Mouse (Mus musculus) adrenal gland (tissue): Measurements from ENCODE around the gene Bspry.

Experiments used
- intact Hi-C: fragments of 180-260 bp; cut with DNase I; formaldehyde crosslinking; loops from one replicate; pipeline ENCODE4 v1.15.1; 2025

Bspry gene

DNA sequence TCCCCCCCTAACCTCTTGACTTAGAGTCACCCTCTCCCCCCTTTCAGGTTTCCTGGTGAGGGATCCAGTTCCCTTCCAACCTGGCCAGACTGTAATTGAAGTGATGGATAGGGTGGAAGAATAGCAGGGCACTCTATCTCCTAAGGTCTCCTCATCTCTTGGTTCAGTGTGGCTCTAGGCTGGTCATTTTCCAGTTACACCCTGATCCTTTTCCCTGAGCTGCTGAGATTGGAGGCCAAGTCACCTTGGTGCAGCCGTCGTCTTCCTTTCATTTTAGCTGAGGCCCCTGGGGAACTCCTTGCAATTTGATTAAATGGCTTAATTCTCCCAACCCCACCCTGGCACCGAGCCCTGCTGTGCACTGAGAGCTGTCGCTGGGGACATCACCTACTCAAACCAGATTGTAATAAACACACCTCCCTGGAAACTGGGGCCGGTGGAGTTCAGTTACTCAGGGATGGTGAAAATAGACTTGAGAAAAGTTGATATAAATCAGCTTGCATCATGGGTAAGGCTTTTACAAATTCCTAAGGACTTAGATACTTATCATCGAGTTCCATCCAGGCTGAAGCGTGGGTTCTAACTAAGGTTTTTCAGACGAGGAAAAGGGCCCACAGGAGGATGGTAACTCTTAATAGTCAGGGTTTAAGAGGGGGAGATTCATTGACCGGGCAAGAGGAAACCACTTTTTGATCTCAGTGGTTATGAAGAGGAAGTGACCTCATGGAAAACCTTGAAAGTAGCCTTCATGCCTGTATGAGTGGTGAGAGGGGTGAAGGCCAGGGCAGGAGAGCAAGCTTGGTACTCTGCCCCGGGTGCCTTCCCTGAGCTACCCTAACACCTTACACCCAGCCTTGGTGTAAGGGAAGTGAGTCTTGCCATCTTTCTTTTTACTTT, 1.1 kb downstream of the Bspry start:
- intact Hi-C loops: no loop called here

DNA sequence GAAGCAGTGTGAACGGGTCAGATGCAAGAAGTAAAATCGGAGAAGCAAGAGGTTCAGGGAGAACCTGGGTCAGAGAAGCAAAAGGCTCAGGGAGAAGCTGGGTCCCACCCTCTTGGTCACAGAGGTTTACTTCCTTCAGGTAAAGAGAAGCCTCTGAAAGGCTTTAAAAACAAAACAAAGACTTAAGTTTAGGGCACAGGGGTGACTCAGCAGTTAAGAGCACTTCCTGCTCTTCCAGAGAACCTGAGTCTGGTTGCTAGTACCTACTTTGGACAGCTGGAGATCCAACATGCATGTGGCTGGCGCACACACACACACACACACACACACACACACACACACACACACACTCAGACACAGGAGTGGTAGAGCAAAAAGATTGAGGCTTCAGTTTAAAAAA, 5.1 kb downstream of the Bspry start:
- intact Hi-C loops: no loop called here

- intact Hi-C loops: no loop called here
Observed at GRCm38 (mm10) chr4:62485450-62486161, 5.8 kb downstream of the Bspry start.

DNA sequence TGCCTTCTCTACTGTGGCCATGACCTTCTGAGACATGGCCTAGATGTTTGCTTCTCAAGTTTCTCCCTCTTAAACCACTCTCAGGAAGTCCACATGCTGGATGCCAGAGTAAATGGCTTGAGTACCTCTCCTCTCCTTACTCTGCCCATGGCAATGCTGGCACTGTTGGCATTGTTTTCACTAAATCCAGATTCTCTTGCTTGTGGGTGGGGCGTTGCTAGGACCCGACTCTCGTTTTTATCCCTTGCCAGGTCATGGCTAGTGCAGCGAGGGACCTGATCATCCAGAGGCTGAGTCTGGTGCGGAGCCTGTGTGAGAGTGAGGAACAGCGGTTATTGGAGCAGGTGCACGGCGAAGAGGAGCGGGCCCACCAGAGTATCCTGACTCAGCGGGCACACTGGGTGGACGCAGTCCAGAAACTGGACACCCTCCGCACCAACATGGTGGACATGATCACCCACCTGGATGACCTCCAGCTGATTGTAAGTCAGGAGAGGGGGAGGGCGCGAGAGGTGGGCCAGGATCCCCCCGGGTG, 6.4 kb downstream of the Bspry start:
- intact Hi-C loops: no loop called here

DNA sequence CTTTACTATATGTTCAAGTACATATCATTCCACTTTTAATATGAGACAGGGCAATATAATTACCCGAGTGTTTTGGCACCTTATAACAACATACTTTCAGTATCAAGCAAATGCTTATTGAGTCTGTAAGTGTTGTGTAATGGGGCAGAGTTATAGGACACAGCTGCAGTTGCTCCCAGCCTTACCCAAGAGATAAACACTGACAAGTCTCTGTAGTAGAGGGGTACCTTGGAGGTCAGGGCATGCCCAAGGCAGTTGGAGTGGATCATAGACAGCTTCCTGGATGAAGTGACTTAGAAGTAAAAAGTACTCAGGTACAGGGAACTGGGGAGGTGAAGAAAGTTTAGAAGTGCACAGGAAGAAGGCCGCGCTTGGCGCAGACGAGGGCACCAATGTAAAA, 7.3 kb downstream of the Bspry start:
- intact Hi-C loops: no loop called here

GRCm38 (mm10) chr4:62487914-62488313, 8.1 kb downstream of the Bspry start:
- intact Hi-C loops: no loop called here

DNA sequence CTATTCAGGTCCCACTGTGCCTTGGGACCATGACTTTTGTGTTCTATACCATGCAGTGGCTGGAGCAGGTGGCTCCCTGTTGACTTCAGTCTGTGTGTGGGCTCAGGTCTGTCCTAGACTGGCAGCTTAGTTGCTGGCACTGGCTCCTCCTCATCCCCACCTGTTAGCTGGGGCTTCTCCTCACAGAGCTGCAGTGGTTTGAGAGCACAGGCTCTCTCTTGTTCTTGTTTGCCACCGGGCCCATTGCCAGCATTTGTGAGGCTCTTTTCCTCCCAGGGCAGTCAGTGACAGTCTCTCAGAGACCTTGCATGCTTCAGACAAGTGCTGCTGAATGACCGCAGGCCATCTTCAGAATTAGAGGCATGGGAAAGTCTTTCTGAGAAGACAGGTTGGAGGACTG, 12.8 kb downstream of the Bspry start:
- intact Hi-C loops: no loop called here

GRCm38 (mm10) chr4:62494230-62494629, 14.4 kb downstream of the Bspry start:
- intact Hi-C loops: no loop called here

- intact Hi-C loops: no loop called here
Observed at GRCm38 (mm10) chr4:62495946-62496345, 16.1 kb downstream of the Bspry start.

DNA sequence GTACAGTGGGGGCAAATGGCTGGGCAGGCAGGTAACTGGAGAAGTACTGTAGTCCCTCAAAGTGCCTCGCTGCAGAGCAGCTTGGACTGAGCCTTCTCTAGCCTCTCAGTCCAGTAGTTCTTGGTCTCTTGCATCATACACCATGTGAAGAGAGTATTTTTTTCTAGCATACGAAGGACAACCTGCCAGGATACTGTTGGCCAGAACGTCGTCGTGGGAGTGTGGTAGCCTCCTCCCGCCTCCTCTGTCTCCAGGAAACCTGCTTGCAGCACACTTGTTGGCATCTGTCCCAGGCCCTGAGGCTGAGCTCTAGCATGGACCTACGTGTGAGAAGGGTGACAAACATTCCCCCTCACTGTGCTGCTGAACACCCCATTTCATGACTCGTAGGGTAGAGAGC, 17.0 kb downstream of the Bspry start:
- intact Hi-C loops: no loop called here

DNA sequence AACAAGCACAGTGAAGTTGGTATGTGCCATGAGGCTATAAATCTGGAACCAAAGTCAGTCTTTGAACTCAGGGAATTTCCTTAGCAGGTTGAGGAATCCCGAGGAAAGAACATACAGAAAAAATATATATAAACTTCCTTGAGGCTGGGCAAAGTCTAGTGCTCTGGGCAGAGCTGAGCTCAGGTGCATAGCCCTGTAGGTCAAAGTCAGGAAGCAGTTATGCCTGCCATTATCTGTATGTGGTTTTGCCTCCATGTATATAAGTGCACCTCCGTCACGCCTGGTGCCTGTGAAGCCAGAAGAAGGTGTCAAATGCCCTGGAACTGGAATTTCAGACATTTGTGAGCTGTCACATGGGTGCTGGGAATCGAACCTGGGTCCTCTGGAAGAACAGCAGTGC, 20.9 kb downstream of the Bspry start:
- intact Hi-C loops: no loop called here

DNA sequence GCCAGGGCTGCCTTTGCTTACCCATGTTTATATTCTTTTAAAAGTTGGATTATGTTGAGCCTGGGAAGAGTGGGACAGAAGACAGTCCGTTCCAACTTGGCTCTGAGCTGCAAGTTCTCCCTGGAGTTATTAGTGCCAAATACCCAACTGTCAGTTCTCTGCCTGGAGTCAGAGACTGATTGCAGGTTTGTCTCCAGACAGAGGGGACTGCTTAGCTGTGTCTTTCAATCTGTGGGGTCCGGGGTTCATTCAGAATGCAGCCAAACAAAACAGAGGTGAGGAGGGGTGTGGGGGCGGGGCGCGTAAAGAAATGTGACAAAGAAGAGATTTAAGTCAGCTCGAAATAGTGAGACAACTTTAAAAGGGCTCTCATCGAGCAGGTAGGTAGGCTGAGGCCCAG, 21.7 kb downstream of the Bspry start:
- intact Hi-C loops: no loop called here

- intact Hi-C loops: no loop called here
Observed at GRCm38 (mm10) chr4:62501964-62502732, 22.3 kb downstream of the Bspry start.

- intact Hi-C loops: no loop called here
Observed at GRCm38 (mm10) chr4:62502969-62503368, 23.1 kb downstream of the Bspry start.

GRCm38 (mm10) chr4:62503374-62503970, 23.6 kb downstream of the Bspry start, which contains the start of gene Hdhd3:
TSS of gene Hdhd3 (minus strand) at chr4:62503467.
- intact Hi-C loops: no loop called here

DNA sequence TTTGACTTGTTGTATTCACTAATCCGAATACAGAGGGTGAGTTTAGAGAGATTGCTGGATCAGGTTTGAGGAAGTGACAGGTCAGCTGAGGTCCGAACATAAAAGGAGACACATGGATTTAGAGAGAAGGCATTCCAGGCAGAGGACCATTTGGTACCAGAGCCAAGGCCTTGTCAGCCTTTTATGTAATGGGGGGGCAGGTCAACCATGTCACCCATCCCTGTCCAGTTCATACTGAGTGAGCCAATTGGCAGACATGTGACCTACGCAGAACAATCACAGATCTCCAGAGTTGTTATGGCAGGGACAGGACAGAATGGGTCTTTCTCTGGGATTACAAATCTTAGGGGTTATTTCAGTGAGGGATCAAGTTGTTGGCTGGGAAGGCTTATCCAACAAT, 26.1 kb downstream of the Bspry start:
- intact Hi-C loops: no loop called here

DNA sequence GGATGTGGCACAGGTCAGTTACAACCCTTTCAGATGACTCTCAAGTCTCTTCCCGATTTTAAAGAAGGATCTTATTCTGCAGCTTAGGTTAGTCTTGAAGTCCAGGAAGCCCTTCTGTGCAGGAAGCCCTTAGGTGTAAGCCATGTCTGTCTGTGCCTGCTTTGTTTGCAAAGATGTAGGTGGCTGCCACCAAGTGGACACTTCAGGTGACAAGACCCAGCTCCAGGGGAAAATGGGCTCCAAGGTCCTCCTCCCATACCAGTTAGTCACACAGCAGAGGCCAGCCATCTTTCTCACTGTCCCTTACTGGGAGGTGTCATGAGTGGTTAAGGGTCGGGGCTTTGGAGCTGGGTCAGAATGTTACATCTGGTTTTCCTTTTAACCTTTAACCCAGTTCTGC, 26.9 kb downstream of the Bspry start:
- intact Hi-C loops: no loop called here

DNA sequence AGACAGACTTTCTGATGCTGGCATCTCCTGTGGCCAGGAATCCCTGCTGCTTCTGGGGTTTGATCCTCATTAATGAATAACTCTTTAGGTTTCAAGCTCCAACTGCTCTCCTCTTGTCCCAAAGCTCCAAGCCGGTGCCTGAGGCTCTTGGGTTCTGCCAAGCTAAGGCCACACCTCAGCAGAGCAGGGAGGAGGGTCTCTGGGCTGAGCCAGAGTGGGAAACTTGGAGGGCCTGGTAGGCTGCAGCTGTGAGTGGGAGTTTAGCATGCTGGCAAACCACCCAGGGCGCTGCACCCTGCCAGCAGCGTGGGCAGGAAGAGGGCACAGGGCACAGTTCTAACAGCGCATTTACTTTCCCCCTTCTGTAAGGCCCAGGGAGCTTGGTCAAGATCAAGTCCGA, 29.0 kb downstream of the Bspry start:
- intact Hi-C loops: no loop called here

DNA sequence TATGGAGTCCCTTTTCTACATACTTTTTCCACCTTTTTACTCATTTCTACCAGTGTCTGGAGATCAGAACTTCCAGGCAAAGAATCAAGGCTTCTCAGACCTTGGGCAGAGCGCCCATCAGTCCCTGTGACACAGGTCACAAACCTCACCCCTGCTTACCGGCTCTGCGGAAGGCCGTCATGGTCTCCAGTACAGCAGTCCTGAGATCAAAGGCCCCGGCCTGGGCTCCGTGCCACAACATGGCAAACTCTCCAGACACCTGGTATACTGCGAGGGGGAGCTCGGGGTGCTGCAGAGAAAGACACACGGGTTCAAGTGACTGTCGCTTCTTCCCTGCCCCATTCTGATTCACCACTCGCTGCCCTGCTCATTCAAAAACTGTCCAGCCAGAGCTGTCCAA, 30.1 kb downstream of the Bspry start:
- intact Hi-C loops: no loop called here

DNA sequence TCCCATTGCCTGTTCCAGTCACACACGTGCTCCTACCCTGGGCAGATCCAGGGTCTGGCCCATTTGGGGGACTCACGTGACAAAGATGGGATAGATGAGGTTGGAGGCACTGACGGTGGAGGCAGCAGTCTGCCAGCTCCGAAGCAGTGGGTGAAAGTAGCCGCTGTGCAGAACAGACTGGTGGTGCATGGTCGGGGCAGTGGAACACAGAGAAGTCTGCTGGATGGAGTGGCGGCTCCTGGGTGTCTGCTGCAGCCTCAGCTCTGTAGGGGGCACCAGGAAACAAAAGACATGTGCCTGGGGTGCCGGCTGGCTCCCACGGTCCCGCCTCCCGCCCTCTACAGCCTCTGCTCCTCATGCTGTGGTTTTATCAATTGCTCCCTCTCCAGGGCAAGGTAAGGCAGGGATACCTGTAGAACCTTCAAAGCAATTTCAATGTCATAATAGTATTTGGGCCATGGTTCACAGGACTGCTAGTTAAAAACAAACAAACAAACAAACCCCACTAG, 34.2 kb downstream of the Bspry start:
- intact Hi-C loops: no loop called here

GRCm38 (mm10) chr4:62514995-62515394, 35.1 kb downstream of the Bspry start:
- intact Hi-C loops: no loop called here
